Mouse (Mus musculus): Measurements from ENCODE around the gene Gm5072.
"Not testable (repeated sequence)": the region's sequence is repeated elsewhere in the genome, so short reads cannot be mapped to it uniquely, and the experiment has no call there.

The Gm5072 gene

DNA sequence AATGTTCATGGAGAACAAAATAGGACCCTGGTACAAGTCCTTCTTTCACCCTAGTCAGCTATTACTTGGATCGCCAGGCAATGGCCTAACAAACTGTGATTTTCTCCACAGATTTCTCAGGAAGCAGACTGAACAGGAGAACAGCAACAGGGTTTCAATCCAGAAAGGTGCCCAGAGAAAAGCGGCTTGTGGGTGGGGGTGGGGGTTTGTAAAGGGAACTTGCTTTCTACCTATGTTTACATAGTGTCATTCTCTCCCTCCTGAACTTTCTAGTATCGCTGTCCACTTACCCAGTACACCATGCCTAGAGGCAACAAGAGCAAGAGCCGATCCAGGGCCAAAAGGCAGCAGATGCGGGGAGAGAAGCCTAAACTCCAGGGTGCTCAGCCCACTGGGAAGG lies at the start of gene Gm5072:
Gm5072 (plus strand) TSS at position 301 of the 400 bp plus-strand sequence.
- DNase-seq (ENCODE audit: low spot score), result not testable (repeated sequence)
